Mouse (Mus musculus): ENCODE results near the gene Ica1. TPM values are rescaled to one million over a fixed set of nuclear protein-coding genes. Genes with fewer than 3 reads are reported as not detected.

Gene Ica1
- polyA plus RNA-seq, 1 experiment from 2014 or later, result 14.5 TPM

- peak; percentile 79 for ATAC-seq (replicated peaks; ENCODE audit: low FRiP score)
- H3K27ac ChIP-seq (ENCODE audit: low read depth, low read length), result no peak overlapping the region
- H3K4me2 ChIP-seq, result no peak overlapping the region
- H3K9me3 ChIP-seq (ENCODE audit: control insufficient read depth, low read length), result no peaks in the 10 kb centered on the region
- no peak for DNase-seq (ENCODE audit: low spot score)
- H3K4me3 ChIP-seq (ENCODE audit: low read depth, low read length), result no peak overlapping the region
- 65% methylated on average over 4 of the region's 4 CpGs for WGBS
- no peaks in the 10 kb centered on the region for H3K36me3 ChIP-seq (ENCODE audit: control insufficient read depth, insufficient read depth, low read length)
- H3K4me1 ChIP-seq (replicated peaks; ENCODE audit: control insufficient read depth, insufficient read depth, low read length), result no peaks in the 10 kb centered on the region; the same call in 1 of the 2 replicates
- H3K9ac ChIP-seq (ENCODE audit: low read depth, low read length), result no peak overlapping the region
- no peaks in the 10 kb centered on the region for H3K27me3 ChIP-seq (replicated peaks; ENCODE audit: control insufficient read depth, insufficient read depth, low read length)
Measured at GRCm38 (mm10) chr6:8619582-8620350, 158.5 kb downstream of the Ica1 start.

DNA sequence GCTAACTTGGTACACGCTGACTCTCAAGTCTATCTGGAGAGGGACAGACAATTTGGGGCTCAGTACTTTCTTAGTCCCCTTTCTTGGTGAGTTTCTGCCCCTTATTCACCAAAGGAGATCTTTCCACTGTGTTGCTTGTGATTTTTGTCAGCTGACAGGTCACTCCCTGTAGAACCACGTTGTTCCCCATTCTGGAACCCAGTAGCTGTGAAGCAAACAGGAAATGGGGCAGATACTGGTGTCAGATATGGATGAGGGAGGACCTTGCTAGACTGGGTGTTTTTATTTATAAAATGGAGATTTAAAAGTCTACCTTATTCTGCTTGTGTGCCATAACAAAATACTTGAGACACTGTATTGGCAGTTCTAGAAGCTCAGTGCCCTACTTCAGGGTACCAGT lies 160.9 kb downstream of the Ica1 start:
- ATAC-seq (replicated peaks; ENCODE audit: low FRiP score) (no peak), DNase-seq (ENCODE audit: low spot score) (no peak)
- no peak overlapping the region for H3K9ac ChIP-seq (ENCODE audit: low read depth, low read length)
- no peak overlapping the region for H3K4me3 ChIP-seq (ENCODE audit: low read depth, low read length)
- H3K4me1 ChIP-seq (replicated peaks; ENCODE audit: control insufficient read depth, insufficient read depth, low read length), result no peaks in the 10 kb centered on the region; the same call in 1 of the 2 replicates
- 59% methylated on average over 2 of the region's 2 CpGs for WGBS
- H3K9me3 ChIP-seq (ENCODE audit: control insufficient read depth, low read length), result no peaks in the 10 kb centered on the region
- no peaks in the 10 kb centered on the region for H3K36me3 ChIP-seq (ENCODE audit: control insufficient read depth, insufficient read depth, low read length)
- no peak overlapping the region for H3K27ac ChIP-seq (ENCODE audit: low read depth, low read length)
- no peak overlapping the region for H3K4me2 ChIP-seq
- no peaks in the 10 kb centered on the region for H3K27me3 ChIP-seq (replicated peaks; ENCODE audit: control insufficient read depth, insufficient read depth, low read length)

- 91% methylated on average over 9 of the region's 9 CpGs for WGBS
- H3K9me3 ChIP-seq (ENCODE audit: control insufficient read depth, low read length), result no peaks in the 10 kb centered on the region
- no peaks in the 10 kb centered on the region for H3K36me3 ChIP-seq (ENCODE audit: control insufficient read depth, insufficient read depth, low read length)
Measured at GRCm38 (mm10) chr6:8591665-8592064, 186.6 kb downstream of the Ica1 start.

GRCm38 (mm10) chr6:8583892-8584291 lies 194.4 kb downstream of the Ica1 start:
- no peak overlapping the region for H3K4me3 ChIP-seq (ENCODE audit: low read depth, low read length)
- H3K9me3 ChIP-seq (ENCODE audit: control insufficient read depth, low read length), result no peaks in the 10 kb centered on the region
- no peak overlapping the region for H3K4me2 ChIP-seq
- no peak overlapping the region for H3K27ac ChIP-seq (ENCODE audit: low read depth, low read length)
- no peaks in the 10 kb centered on the region for H3K36me3 ChIP-seq (ENCODE audit: control insufficient read depth, insufficient read depth, low read length)
- no peak for ATAC-seq (replicated peaks; ENCODE audit: low FRiP score)
- no peak overlapping the region for H3K9ac ChIP-seq (ENCODE audit: low read depth, low read length)
- H3K27me3 ChIP-seq (replicated peaks; ENCODE audit: control insufficient read depth, insufficient read depth, low read length), result no peaks in the 10 kb centered on the region
- 81% methylated on average over 3 of the region's 3 CpGs for WGBS
- no peak for DNase-seq (ENCODE audit: low spot score)
- H3K4me1 ChIP-seq (replicated peaks; ENCODE audit: control insufficient read depth, insufficient read depth, low read length), result no peaks in the 10 kb centered on the region

More at GRCm38 (mm10) chr6:8591665-8592064, 186.6 kb downstream of the Ica1 start:
- no peak overlapping the region for H3K9ac ChIP-seq (ENCODE audit: low read depth, low read length)
- no peak overlapping the region for H3K4me3 ChIP-seq (ENCODE audit: low read depth, low read length)
- no peak overlapping the region for H3K27ac ChIP-seq (ENCODE audit: low read depth, low read length)
- no peaks in the 10 kb centered on the region for H3K4me1 ChIP-seq (replicated peaks; ENCODE audit: control insufficient read depth, insufficient read depth, low read length)
- no peak overlapping the region for H3K4me2 ChIP-seq
- no peak for ATAC-seq (replicated peaks; ENCODE audit: low FRiP score)
- no peaks in the 10 kb centered on the region for H3K27me3 ChIP-seq (replicated peaks; ENCODE audit: control insufficient read depth, insufficient read depth, low read length)
- DNase-seq (ENCODE audit: low spot score), result no peak

DNA sequence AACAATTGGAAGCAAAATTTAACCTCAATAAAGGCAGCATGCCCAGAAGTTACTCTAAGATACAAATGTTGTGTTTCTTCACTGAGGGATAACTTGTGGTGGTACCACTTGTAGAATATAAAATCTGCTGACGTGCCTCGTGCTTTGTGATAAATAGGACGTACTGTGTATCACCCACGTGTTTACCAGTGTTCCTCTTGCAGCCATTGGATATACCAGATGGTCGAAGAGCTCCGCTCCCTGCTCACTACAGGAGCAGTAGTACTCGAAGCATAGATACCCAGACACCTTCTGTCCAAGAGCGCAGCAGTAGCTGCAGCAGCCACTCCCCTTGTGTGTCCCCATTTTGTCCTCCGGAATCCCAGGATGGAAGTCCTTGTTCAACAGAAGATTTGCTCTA lies 195.9 kb downstream of the Ica1 start:
- H3K4me3 ChIP-seq (ENCODE audit: low read depth, low read length), result no peak overlapping the region
- no peaks in the 10 kb centered on the region for H3K36me3 ChIP-seq (ENCODE audit: control insufficient read depth, insufficient read depth, low read length)
- DNase-seq (ENCODE audit: low spot score), result no peak
- no peaks in the 10 kb centered on the region for H3K9me3 ChIP-seq (ENCODE audit: control insufficient read depth, low read length)
- H3K27me3 ChIP-seq (replicated peaks; ENCODE audit: control insufficient read depth, insufficient read depth, low read length), result no peaks in the 10 kb centered on the region
- no peaks in the 10 kb centered on the region for H3K4me1 ChIP-seq (replicated peaks; ENCODE audit: control insufficient read depth, insufficient read depth, low read length)
- ATAC-seq (replicated peaks; ENCODE audit: low FRiP score), result no peak
- no peak overlapping the region for H3K9ac ChIP-seq (ENCODE audit: low read depth, low read length)
- no peak overlapping the region for H3K27ac ChIP-seq (ENCODE audit: low read depth, low read length)
- WGBS, result 85% methylated on average over 9 of the region's 9 CpGs
- H3K4me2 ChIP-seq, result no peak overlapping the region

Other genes with a start within 250 kb of the Ica1 start
- 0.22 TPM in 1 of 2 replicates, not detected in the other for gene Nxph1, start 169.9 kb upstream of the Ica1 start, polyA plus RNA-seq (2014; fragmentation: Nextera tagmentation; extraction: Ambion mirVana)

Measured in liver, embryonic 11.5 days (tissue).